Mouse (Mus musculus) lung, adult 10 weeks (tissue): ENCODE measurements around the gene 2210011C24Rik. TPM values are rescaled to one million over a fixed set of nuclear protein-coding genes. Genes with fewer than 3 reads are reported as not detected.

Experiments used
- polyA plus RNA-seq: library from polyadenylated mRNA; stranded (reverse); fragments of 350-450 nt; fragmentation: Illumina TruSeq; extraction: RNeasy Lipid Tissue Mini Kit (QIAGEN cat#74804); gene quantifications from one replicate; pipeline ENCODE4 v1.2.3, GENCODE M21; 2014; ENCODE audit warnings: low read depth, low replicate concordance; ENCODE audit not compliant: insufficient read depth

Gene 2210011C24Rik
- 15.0 TPM for polyA plus RNA-seq

GRCm38 (mm10) chr8:84011705-84012498 lies at the start of gene 2210011C24Rik:
TSS of gene 2210011C24Rik (minus strand) at chr8:84012171.

GRCm38 (mm10) chr8:84044900-84045299 lies 32.9 kb upstream of the 2210011C24Rik start, which contains the start of gene Rln3:
TSS of gene Rln3 (minus strand) at chr8:84045000.

GRCm38 (mm10) chr8:84042066-84042947 lies 30.3 kb upstream of the 2210011C24Rik start, which contains the start of gene Il27ra:
TSS of gene Il27ra (minus strand) at chr8:84042589.

DNA sequence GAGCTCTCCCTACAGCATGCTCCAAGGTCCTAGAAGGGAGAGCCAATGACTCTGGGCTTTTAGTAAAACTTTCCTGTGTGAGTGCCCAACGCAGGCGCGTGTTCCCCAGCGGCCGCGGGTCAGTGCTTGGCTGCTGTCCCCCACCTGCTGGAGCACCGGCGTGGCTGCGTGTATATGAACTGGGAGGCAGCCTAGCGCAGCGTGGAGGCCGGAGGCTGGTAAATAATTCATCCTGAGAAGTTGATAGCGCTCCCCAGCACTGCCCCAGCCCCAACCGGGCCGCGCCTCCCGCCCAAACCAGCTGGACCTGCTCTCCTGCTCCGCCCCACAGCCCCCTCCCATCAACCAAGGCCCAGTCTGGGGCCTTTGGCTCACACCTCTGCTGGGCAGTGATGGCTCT lies 9.1 kb upstream of the 2210011C24Rik start, which contains the start of gene Palm3:
TSS of gene Palm3 (plus strand) at position 376 of the 400 bp plus-strand sequence.

GRCm38 (mm10) chr8:84001281-84002000 lies 10.5 kb downstream of the 2210011C24Rik start, which contains the start of gene 1700067K01Rik:
TSS of gene 1700067K01Rik (plus strand) at chr8:84001502.

DNA sequence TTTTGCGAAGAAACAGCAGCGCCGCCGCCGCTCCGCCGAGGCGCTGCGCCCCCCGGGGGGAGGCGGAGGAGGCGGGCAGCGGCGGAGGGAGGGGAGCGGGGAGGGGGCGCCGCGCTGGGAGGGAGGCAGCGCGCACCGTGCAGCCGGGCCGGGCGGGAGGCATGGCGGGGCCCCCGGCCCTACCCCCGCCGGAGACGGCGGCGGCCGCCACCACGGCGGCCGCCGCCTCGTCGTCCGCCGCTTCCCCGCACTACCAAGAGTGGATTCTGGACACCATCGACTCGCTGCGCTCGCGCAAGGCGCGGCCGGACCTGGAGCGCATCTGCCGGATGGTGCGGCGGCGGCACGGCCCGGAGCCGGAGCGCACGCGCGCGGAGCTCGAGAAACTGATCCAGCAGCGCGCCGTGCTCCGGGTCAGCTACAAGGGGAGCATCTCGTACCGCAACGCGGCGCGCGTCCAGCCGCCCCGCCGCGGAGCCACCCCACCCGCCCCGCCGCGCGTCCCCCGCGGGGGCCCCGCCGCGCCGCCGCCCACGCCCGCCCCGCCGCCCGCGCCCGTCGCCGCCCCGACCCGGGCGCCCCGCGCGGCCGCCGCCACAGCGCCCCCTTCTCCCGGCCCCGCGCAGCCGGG lies 14.3 kb downstream of the 2210011C24Rik start, which contains the start of gene Samd1:
TSS of gene Samd1 (plus strand) at position 162 of the 631 bp plus-strand sequence.

GRCm38 (mm10) chr8:83972150-83973120 lies 39.5 kb downstream of the 2210011C24Rik start, which contains the start of gene Prkaca:
TSS of gene Prkaca (plus strand) at chr8:83972993.

Other genes with a start within 250 kb of the 2210011C24Rik start
- 6.6 TPM for gene Adgrl1, start 112.1 kb downstream of the 2210011C24Rik start, polyA plus RNA-seq
- gene Gm10644, start 57.0 kb downstream of the 2210011C24Rik start, polyA plus RNA-seq, result 0.99 TPM
- gene Asf1b, start 56.7 kb downstream of the 2210011C24Rik start, polyA plus RNA-seq, result 1.9 TPM
- 41.6 TPM for gene Prkaca, start 39.2 kb downstream of the 2210011C24Rik start, polyA plus RNA-seq
- 21.5 TPM for gene Samd1, start 14.5 kb downstream of the 2210011C24Rik start, polyA plus RNA-seq
- 0.24 TPM for gene 1700067K01Rik, start 10.7 kb downstream of the 2210011C24Rik start, polyA plus RNA-seq
- 0.21 TPM for gene Palm3, start 9.3 kb upstream of the 2210011C24Rik start, polyA plus RNA-seq
- 4.3 TPM for gene Il27ra, start 30.4 kb upstream of the 2210011C24Rik start, polyA plus RNA-seq
- 1.1 TPM for gene Rln3, start 32.8 kb upstream of the 2210011C24Rik start, polyA plus RNA-seq
- 0.87 TPM for gene Gm10643, start 53.0 kb upstream of the 2210011C24Rik start, polyA plus RNA-seq
- 6.9 TPM for gene Rfx1, start 54.7 kb upstream of the 2210011C24Rik start, polyA plus RNA-seq
- gene Dcaf15, start 92.6 kb upstream of the 2210011C24Rik start, polyA plus RNA-seq, result 11.5 TPM
- gene Podnl1, start 113.8 kb upstream of the 2210011C24Rik start, polyA plus RNA-seq, result 0.66 TPM
- 11.2 TPM for gene Cc2d1a, start 135.8 kb upstream of the 2210011C24Rik start, polyA plus RNA-seq
- gene 4930432K21Rik, start 135.9 kb upstream of the 2210011C24Rik start, polyA plus RNA-seq, result 0.99 TPM
- gene Nanos3, start 173.0 kb upstream of the 2210011C24Rik start, polyA plus RNA-seq, result not detected
- gene Zswim4, start 224.9 kb upstream of the 2210011C24Rik start, polyA plus RNA-seq, result 4.6 TPM
- gene D8Ertd738e, start 237.5 kb upstream of the 2210011C24Rik start, polyA plus RNA-seq, result 318 TPM
- gene Mri1, start 245.2 kb upstream of the 2210011C24Rik start, polyA plus RNA-seq, result 15.2 TPM